Mouse (Mus musculus) layer of hippocampus, adult 9-11 months (tissue): ENCODE data around the gene Ttbk2.
A peak's percentile ranks its signal among the peaks of the same experiment; 100 is the strongest.

Source experiments
- DNase-seq: peaks from one replicate; pipeline ENCODE4 v3.0.0; 2022

The Ttbk2 gene

DNA sequence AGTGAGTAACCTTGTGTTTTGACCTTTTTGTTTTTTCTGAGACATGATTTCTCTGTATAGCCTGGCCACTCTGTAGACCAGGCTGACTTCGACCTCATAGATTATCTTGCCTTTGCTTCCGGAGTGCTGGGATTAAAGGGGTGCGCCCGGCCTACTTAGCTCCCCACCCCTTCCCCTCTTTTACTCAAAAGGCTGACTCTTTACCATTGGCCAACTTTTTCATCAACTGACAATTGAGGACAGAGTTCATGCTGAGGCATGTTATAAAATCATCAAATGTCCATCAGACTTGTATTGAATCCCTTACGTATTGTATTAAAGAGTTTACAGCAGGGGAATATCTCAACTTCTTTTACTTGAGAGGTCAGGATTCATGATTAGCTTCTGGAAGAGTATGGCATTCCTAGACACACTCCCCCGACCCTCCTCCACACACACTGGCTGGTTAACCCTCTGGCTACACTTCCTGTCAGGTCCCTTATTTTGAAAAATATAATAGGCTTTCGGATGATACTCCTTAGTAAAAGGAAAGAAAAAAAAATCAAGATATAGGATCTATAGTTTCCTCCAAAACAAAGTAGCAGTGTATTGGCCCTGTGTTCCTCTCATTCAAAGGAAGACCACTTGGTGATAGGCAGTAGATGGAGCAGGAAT, 118.4 kb downstream of the Ttbk2 start:
- no peak for DNase-seq

DNA sequence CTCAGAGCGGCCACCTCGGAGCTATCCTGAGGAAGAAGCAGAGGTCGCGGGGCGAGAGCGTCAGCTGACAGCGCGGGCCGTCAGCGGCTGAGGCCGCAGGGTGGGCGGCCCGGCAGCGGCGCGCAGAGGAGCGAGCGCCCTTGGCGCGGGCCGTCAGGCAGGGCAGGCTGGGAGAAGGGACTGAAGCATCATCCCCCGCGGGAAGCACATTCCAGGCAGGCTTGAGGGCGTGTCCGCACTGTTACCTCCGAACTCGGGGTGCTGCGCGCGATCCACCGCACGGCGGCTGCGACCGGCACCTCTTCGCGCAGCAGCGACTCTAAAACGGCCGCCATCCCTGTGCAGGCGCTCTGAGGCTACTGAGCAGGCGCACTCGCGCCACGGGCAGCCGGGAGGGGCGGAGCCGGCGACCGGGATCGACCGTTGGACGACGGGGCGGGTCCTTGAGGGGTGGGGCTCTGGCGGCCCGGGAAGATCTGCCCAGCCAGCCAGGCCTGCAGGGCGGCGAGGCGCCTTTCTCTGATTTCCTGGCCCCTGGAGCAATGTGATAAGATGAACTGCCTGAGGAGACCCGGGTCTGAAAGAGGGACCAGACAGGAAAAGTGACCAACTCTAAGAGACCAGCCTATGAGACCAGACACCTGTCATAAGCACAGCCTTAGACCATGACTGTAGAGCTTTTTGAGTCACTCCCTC, 119.1 kb downstream of the Ttbk2 start:
- peak; percentile 91 for DNase-seq

DNA sequence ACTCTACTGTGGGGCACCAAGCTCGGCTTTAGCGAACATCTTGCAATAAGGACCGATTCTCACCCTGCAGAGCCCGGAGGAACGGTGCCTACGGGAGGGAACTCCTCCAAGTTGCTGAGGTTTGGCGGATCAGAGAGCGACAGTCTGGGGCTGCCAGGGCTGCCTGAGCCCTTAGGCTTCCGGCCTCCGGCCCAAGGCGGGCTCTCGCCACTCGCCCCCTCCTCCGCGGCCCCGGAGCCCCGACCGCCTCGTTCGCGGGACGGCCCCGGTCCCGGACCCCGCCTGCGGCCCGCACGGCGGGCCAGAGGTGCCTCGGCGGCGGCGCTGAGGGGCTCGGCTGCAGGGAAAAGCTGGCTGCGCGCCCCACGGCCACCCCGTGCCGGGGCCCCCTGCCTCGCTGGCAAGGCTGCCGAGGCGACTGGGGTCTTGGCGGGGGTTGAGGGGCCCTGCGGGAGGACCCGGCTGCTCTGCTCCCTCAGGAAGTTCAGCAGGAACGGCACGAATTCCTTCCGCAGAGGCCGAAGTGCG, 119.7 kb downstream of the Ttbk2 start:
- DNase-seq = no peak

DNA sequence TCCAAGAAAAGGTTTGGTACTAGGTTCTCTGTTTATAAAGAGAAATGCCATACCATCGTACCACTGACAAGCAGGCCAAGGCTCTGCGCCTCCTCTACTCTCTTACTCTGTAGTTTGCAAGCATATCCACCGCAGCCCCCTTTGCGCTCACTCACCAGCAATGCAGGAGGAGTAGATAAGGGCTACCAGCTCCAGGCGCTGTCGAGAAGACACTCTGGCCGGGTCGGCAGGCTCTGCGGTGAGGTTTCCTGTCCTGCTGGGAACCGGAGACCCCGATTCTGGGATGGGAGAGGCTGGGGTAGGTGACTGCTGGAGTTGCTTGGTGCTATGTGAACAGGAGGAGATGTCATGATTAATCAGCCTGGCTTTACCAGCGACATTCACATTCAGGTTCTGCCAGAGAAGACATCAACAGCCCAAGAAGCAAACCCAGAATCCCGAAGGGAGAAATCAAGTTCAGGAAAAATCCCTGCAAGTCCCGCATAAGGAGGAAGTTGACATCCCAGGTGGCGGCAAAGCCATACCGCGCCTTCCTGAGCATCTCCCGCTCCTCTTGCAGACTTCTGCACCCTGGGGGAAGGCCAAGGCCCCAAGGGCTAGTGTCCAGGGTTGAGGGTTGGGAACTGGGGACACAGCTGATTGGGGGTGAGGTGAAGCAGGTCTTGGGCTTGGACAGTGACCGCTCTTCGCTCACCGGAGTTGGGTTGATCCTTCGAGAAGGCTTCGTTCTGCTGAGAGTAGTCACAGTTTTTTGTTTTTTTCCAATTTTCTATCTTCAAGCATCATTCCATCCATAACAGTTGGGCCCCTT, 120.4 kb downstream of the Ttbk2 start:
- no peak for DNase-seq

DNA sequence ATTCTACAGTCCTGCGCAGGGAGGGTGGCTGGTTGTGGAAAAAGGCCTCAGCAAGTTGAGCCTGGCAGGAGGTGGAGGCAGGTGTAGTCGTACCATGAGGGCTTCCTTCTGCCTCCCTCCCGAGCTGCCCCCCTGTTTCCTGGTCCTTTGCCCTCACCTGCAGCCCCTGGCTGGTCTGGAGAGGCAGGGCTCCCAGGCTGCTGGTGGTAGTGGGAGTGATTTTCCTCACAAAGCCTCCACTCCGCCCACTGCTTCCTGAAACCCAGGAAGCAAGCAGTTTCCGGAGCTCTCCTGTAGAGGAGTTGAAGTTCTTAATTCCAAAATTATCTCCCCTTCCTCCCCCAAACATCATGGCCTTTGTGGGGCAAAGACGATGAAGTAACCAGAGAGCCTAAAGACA, 126.2 kb downstream of the Ttbk2 start:
- DNase-seq = no peak

DNA sequence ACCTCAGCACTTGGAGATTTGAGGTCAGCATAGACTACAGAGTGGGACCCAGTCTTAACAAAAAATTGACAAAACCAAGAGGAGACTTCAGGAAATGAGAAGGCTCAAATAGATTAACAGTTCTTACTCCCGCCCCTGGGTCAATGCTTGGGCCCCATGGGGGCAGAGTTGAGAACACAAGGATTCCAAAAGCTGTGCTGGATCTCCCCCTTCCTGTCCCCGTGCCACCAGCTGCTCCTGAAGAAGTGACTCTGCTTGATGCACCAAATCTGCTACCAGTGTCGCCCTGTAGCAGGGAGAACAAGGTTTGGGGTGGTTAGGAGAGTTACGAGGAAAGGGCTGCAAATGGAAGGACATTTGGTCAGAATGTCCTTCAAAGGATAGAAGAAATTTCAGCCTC, 126.8 kb downstream of the Ttbk2 start:
- DNase-seq = no peak

DNA sequence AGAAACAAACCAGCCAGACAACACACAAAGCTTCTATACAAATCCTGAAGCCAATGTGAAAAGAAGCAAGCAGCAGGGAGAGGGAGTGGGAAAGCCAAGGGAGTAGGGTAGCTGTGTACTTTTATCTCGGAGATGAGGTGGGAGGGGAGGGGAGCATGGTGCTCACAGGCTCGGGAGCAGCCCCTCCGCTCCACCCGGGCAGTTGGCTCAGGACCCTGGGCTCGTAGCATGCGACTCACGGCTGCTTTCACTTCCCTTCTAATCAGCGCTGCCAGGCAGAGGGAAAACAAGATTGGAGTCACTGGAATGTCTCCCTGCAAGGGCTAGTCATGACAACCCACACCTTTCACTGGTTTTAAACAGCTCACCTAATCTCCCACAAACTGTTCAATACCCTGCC, 127.9 kb downstream of the Ttbk2 start:
- DNase-seq = no peak

DNA sequence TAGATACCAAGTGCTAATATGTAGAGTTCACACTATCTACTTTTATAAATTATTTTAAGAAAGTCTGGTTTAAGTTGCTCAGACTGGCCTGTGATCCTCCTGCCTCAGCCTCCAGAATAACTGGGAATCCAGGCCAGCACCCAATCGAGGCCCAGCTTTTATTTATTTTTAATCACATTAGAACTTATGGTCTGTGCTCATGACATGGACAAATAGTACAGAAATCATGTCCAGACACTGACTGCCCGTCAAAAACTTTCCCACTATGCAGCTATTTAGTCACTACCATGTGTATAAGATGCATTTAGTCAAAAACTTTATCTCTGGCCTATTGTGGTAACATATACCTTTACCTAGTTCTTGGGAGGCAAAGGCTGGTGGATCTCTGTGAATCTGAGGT, 128.5 kb downstream of the Ttbk2 start:
- no peak for DNase-seq

DNA sequence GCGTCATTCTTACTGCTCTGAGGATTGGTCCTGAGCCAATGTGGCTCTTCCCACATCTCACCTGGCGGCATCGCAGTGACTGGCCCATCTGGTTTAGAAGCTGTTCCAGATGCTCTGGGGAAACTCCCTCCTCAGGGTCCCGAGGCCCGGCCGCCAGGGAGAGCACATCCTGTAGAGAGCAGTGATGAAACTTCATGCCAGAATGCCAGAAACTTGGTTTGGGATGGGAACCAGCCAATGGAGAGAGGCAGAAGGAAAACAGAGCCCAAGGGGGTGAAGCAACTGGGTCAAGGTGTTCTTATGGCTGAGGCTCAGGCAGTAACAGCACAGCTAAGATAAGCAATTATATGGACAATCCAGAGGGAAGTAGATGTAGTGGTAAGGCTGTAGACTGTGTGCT, 129.6 kb downstream of the Ttbk2 start:
- DNase-seq = no peak

DNA sequence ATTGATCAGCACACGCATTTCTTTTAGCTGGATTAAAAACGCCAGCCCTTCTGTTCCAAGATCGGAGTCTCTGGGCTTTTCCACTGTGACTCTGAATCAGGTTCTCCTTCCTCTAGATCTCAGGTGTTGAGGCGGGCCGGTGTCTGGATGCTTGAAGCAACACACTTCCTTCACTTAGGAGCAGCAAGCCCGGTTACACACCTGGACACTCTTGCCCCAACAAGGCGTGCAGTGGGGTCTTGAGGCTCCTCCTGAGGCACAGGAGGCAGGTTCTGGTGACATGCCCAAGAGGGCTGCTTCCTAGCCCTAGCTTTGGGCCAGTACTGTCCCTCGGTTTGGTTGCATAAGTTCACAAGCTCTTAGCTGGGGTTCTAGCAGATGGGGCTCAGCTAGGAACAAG, 131.9 kb downstream of the Ttbk2 start:
- no peak for DNase-seq

DNA sequence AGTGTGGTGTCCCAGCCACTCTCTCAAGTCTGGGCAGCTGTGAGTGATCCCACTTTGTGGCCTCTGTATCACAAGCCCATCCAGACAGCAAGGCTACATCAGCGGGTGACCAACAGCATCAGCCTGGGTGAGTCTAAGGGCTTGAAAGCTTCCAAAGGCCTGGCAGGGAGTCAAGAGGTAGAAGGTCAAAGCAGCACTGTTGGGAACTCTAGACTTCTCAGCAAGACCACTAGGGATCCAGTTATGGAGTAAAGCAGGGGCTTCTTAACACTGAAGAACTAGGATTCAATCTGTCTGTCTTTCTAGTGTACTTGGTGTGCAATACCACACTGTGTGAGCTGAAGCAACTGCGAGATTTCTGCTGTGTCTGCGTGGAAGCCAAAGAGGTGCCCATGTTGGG, 137.0 kb downstream of the Ttbk2 start:
- no peak for DNase-seq

DNA sequence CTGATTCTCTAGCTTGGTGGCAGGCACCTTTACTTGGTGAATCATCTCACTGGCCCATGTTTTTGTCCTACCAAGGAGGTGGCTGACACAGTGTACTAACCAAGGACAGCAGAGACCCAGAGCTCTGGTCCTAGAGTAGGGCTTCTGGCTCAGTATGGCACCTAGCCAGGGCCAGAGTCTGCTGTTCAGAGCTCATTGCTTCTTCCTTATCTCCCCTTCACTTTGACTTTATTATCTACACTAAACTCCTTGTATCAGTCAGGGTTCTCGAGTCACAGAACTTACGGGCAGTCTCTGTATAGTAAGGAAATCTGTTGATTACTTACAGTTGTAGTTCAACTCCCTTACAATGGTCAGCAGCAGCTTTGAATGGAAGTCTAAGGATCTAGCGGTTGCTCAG, 139.5 kb downstream of the Ttbk2 start:
- no peak for DNase-seq

DNA sequence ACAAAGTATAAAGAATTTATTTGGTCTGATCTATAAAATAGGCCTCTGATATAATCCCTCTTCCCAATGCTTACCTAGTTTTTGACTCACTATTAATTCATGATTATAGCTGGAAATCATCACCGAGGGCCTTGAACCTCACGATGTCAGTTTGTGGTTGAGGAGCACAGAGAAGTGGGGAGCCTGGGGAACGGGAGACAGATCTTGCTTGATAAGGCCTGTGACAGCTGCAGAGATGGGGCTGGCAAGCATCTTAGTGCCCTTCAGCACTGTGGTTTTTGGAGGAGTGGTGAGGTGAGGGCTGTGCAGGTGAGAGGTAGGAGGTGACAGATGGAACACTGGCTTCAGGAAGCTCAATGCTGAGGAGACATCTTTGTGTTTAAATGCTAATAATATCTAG, 140.2 kb downstream of the Ttbk2 start:
- no peak for DNase-seq

DNA sequence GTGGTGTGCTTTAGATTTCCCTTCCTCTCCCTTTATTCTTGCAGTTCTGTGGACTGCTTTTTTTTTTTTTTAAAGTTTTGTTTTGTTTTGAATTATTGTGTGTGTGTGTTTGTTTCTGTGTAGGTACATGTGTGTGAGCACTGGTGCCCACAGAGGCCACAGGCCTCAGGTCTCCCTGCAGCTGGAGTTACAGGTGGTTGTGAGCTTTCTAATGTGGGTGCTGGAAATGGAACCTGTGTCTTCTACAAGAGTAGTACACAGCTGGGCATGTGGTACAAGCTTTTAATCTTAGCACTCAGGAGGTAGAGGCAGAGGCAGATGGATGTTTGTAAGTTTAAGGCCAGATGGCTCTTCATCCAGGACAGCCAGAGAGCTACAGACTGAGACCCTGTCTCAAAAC, 143.4 kb downstream of the Ttbk2 start:
- no peak for DNase-seq

DNA sequence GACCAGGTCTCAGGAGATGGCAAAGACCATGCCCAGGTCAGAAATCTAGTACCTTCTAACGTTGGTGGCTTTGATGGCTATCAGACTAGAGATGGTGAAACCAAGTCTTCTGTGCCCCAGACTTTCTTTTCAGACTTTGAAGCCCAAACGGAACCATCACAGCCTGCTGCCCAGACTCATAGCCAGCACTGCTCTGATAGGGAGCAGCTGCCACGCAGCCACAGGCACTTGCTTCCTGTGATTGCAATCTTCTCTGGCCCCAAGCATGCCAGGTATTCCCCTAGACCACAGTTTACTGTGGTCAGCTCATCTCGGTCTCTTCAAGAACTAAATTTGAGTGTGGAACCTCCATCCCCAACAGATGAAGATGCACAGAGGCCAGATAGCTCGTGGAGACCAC, 147.7 kb downstream of the Ttbk2 start:
- DNase-seq = no peak

DNA sequence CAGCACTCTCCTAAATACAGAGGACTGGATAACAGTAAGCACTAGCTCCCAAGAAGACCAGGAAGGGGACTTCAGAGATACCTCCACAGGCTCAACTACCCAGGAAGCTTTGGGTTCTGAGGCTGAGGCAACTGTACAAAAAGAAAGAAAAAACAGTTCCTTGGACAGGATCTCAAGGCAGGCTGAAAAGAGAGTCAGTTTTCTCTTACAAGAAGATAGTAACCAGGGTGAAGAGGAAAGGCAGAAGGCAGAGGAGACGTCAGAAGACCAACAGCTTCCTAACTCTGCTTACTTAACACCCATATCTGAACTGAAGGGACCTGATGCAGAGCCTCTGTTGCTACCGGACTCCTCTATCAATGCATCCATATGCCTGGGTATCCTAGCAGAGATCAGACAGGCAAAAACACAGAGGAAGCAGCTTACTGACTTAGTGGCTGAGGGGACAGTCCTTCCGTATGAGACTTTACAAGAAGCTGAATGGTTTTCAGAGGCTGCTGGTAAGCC, 150.0 kb downstream of the Ttbk2 start:
- no peak for DNase-seq

DNA sequence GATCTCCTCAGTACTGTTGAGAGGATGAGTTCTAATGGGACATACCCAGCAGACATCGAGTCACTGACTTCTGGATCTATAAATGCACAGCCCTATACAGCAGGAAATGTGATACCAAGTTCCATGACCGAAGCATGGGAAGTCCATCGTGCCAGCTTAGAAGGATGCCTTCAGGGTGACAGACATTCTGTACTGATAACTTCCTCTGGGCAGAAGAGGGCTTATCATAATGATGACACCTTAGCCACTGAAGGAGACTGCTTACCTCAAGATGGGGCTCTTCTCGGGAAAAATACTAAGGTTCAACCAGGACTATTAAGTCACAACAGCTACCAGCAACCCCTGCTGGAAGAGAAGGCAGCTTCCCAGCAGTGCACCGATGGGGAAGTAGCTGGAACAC, 152.6 kb downstream of the Ttbk2 start:
- DNase-seq = no peak
